Mouse (Mus musculus) liver, postnatal 0 days (tissue): ENCODE results near the gene Tgfbrap1. TPM values are rescaled to one million over a fixed set of nuclear protein-coding genes. Genes with fewer than 3 reads are reported as not detected.
"Not testable (repeated sequence)": the region's sequence is repeated elsewhere in the genome, so short reads cannot be mapped to it uniquely, and the experiment has no call there.

Experiments
- ATAC-seq: fragments of 200-750 bp; cut with Nextera tagmentation; 2 replicates; pipeline ENCODE4 v1.8.0; 2017; ENCODE audit warnings: mild to moderate bottlenecking, moderate library complexity
- DNase-seq: peaks from one replicate; pipeline ENCODE4 v3.0.0-alpha.2; 2016
- H3K27ac ChIP-seq: fragments of 300-500 bp; sonication (generic); 2 replicates; pipeline ENCODE4 v1.5.1; 2014; ENCODE audit warnings: antibody characterized with exemption, moderate library complexity, mild to moderate bottlenecking, low read depth
- H3K27me3 ChIP-seq: fragments of 300-500 bp; sonication (generic); 2 replicates; pipeline ENCODE4 v1.6.1; 2014; ENCODE audit warnings: low read length, control low read depth, mixed read lengths; ENCODE audit not compliant: insufficient read depth
- H3K36me3 ChIP-seq: fragments of 300-500 bp; sonication (generic); replicated peaks from 2 replicates; pipeline ENCODE4 v1.6.1; 2014; ENCODE audit warnings: mild to moderate bottlenecking, control low read depth, low read length, moderate library complexity, mixed read lengths; ENCODE audit not compliant: insufficient read depth
- H3K4me1 ChIP-seq: fragments of 300-500 bp; sonication (generic); 2 replicates; pipeline ENCODE4 v1.6.1; 2014; ENCODE audit warnings: antibody characterized with exemption, mild to moderate bottlenecking, control low read depth; ENCODE audit not compliant: insufficient read depth
- H3K4me2 ChIP-seq: fragments of 300-500 bp; sonication (generic); 2 replicates; pipeline ENCODE4 v1.6.1; 2014; ENCODE audit warnings: low read depth, mild to moderate bottlenecking, low read length, moderate library complexity, mixed read lengths
- H3K4me3 ChIP-seq: fragments of 300-500 bp; sonication (generic); 2 replicates; pipeline ENCODE4 v1.5.1; 2014; ENCODE audit warnings: low read depth, low read length
- H3K9ac ChIP-seq: fragments of 300-500 bp; sonication (generic); replicated peaks from 2 replicates; pipeline ENCODE4 v1.6.1; 2014; ENCODE audit warnings: mild to moderate bottlenecking, moderate library complexity
- H3K9me3 ChIP-seq: fragments of 300-500 bp; sonication (generic); 2 replicates; pipeline ENCODE4 v1.6.1; 2016; ENCODE audit warnings: mild to moderate bottlenecking, control low read depth, low read length, mixed read lengths
- CTCF ChIP-seq: sonication (generic); IDR thresholded peaks from 2 replicates; pipeline ENCODE4 v1.5.1; 2016; ENCODE audit warnings: antibody characterized with exemption, low read depth
- EP300 ChIP-seq: IDR thresholded peaks from 2 replicates; pipeline ENCODE4 v1.6.1; 2016; ENCODE audit warnings: antibody characterized with exemption, low read depth, mild to moderate bottlenecking
- WGBS: fragments of 180-500 bp; shearing (Covaris S2); extraction: QIAGEN DNeasy Blood & Tissue Kit; methylation state at CpG from one replicate; pipeline ENCODE4 v1.1.7; 2014; ENCODE audit not compliant: insufficient replicate concordance; 5-methylcytosine and 5-hydroxymethylcytosine counted together
- polyA plus RNA-seq: library from polyadenylated mRNA; unstranded; fragments of >200 nt; fragmentation: Nextera tagmentation; extraction: Ambion mirVana; gene quantifications from 2 replicates; pipeline ENCODE4 v1.2.1, GENCODE M21; 2015

The Tgfbrap1 gene
- polyA plus RNA-seq, 1 experiment from 2014 or later = 2.6 TPM

DNA sequence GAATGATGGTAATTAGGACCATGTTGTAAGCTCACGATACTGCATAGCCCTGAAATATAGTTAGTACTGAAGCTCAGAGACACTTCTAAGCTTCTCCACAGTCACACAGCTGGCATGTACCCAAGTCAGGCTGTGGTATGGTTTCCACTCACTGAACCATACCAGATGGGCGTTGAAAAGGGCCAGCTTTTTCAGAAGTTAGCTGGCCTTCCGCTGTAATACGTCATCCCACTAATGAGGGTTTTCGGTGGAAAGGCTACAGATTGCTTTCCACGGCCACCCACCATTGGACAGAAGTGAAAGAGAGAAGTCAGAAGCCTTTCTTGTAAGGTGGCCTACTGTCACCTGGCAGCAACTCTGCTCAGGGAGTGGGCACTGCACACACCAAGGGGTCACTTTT lies 44.4 kb upstream of the Tgfbrap1 start:
- no peak for TF ChIP-seq EP300
- no peak for TF ChIP-seq CTCF
- H3K27ac ChIP-seq = no peak overlapping the region
- H3K4me2 ChIP-seq = no peak overlapping the region
- no peaks in the 10 kb centered on the region for H3K4me1 ChIP-seq
- H3K36me3 ChIP-seq = no peaks in the 10 kb centered on the region
- H3K27me3 ChIP-seq = no peaks in the 10 kb centered on the region
- 89% methylated on average over 6 of the region's 6 CpGs for WGBS
- no peak overlapping the region for H3K9ac ChIP-seq
- ATAC-seq (no peak), DNase-seq (no peak)
- no peaks in the 10 kb centered on the region for H3K9me3 ChIP-seq
- no peak overlapping the region for H3K4me3 ChIP-seq

DNA sequence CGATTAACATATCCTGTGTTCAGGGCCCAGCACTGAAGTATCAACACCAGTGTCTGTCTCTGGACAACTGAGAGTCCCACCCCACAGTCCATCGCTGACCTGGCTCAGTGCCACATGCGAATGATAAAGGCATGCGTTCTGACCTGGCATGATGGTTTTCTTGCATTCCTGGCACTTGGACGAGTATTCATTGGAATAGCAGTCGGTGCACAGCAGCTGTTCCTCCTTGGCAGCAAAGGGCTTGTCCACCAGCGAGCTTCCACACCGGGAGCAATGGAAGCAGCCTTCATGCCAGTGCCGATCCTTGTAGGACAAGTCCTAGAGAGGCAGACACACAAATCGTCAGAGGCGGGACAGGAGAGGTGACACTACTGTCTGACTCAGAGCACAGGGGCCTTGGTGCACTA lies 43.1 kb upstream of the Tgfbrap1 start:
- H3K4me3 ChIP-seq = no peak overlapping the region
- H3K27me3 ChIP-seq = no peaks in the 10 kb centered on the region
- WGBS = 74% methylated on average over 11 of the region's 11 CpGs
- no peaks in the 10 kb centered on the region for H3K36me3 ChIP-seq
- no peaks in the 10 kb centered on the region for H3K4me1 ChIP-seq
- ATAC-seq (no peak), DNase-seq (no peak)
- H3K9me3 ChIP-seq = no peaks in the 10 kb centered on the region
- H3K27ac ChIP-seq = no peak overlapping the region
- TF ChIP-seq CTCF (no peak), EP300 (no peak)
- no peak overlapping the region for H3K9ac ChIP-seq
- H3K4me2 ChIP-seq = no peak overlapping the region

DNA sequence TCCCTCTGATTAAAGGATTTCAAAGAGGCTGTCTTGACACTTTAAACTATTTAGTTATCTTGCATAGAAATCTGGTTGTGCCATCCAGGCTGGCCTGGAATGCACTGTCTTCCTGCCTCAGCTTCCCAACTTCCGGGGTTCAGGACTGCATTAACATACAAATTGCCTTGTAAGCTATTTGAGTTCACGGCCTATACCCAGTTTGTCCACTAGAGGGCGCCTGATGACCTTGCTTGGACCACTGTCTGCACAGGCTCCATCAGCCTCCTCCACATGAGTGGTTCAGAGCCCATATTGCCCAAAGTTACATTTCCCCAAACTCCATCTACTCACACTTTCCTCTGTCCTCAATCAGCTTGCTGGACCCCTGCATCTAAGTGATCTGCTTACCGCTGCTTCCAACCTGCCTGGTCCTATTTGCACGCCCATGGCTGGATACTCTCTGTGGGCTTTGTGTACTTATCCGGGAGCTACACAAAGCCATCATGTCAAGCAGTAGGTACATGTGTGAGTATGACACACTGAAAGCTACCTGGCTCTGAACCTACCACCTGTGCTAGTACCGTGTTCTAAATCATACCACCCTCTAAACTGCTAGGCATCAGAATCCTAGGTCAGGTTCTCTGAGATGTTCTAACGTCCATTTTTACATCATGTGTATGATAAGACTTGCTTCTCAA lies 41.3 kb upstream of the Tgfbrap1 start:
- H3K9ac ChIP-seq = no peak overlapping the region
- DNase-seq = peak; percentile 87
- no peaks in the 10 kb centered on the region for H3K27me3 ChIP-seq
- no peak overlapping the region for H3K27ac ChIP-seq
- no peaks in the 10 kb centered on the region for H3K4me1 ChIP-seq
- TF ChIP-seq CTCF (peak; percentile 97), EP300 (no peak)
- H3K4me3 ChIP-seq = no peak overlapping the region
- H3K9me3 ChIP-seq = no peaks in the 10 kb centered on the region
- no peaks in the 10 kb centered on the region for H3K36me3 ChIP-seq
- H3K4me2 ChIP-seq = no peak overlapping the region
- peak; percentile 70 for ATAC-seq
- 47% methylated on average over 8 of the region's 8 CpGs for WGBS

DNA sequence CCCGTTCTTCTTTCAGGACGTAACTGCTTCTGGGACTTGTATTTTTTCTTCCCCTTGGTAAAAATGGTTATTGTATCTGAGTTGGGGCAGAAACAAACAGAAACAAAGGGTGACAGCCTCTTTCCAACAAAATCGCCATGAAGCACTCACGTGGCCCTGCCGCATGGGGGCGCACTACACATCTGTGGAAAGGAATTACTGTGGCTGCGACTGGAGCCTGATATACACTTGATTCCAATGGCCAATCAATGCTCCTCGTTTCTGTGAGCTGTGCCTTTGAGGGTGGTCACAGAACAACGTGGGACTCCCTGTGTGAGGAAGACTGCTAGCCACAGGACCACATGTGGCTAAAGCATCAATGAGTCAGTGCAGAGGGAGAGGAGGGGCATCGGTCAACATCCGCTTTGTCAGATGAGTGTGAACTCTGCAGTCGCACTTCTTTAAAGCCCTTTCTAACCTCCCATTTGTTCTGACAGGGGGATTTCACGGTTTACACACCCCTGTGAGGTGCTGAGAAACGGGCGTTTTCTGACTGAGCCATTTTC lies 39.9 kb upstream of the Tgfbrap1 start:
- TF ChIP-seq CTCF = peak; percentile 50
- no peak for TF ChIP-seq EP300
- ATAC-seq = no peak
- WGBS = 68% methylated on average over 15 of the region's 15 CpGs
- Histone ChIP-seq H3K4me2 (no peak overlapping the region), H3K27me3 (no peaks in the 10 kb centered on the region), H3K9me3 (no peaks in the 10 kb centered on the region), H3K36me3 (no peaks in the 10 kb centered on the region), H3K27ac (no peak overlapping the region), H3K9ac (no peak overlapping the region), H3K4me1 (no peaks in the 10 kb centered on the region), H3K4me3 (no peak overlapping the region)
- peak; percentile 21 for DNase-seq

DNA sequence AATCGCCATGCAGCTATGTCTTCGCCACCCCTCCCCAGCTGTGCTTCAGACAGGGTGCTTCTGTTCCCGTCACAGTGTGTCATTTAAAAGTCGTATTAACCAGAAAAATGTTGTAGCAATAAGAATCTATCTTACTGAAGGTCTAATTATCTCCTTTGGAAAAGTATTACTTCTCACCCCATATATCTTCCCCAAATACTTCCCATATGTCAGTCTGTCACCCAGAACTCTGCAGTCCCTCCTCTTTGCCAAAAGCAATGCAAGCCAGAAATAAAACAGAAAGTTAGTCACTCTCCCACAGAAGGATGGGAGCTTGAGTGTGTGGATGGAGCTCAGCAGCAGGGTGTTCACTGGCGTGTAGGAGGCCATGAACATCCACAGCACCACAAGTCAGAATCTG lies 38.9 kb upstream of the Tgfbrap1 start:
- no peak overlapping the region for H3K4me2 ChIP-seq
- no peaks in the 10 kb centered on the region for H3K36me3 ChIP-seq
- ATAC-seq (no peak), DNase-seq (no peak)
- H3K4me1 ChIP-seq = no peaks in the 10 kb centered on the region
- H3K9ac ChIP-seq = no peak overlapping the region
- H3K27me3 ChIP-seq = no peaks in the 10 kb centered on the region
- TF ChIP-seq CTCF = no peak
- no peak for TF ChIP-seq EP300
- 73% methylated on average over 5 of the region's 5 CpGs for WGBS
- H3K27ac ChIP-seq = no peak overlapping the region
- H3K9me3 ChIP-seq = no peaks in the 10 kb centered on the region
- no peak overlapping the region for H3K4me3 ChIP-seq

DNA sequence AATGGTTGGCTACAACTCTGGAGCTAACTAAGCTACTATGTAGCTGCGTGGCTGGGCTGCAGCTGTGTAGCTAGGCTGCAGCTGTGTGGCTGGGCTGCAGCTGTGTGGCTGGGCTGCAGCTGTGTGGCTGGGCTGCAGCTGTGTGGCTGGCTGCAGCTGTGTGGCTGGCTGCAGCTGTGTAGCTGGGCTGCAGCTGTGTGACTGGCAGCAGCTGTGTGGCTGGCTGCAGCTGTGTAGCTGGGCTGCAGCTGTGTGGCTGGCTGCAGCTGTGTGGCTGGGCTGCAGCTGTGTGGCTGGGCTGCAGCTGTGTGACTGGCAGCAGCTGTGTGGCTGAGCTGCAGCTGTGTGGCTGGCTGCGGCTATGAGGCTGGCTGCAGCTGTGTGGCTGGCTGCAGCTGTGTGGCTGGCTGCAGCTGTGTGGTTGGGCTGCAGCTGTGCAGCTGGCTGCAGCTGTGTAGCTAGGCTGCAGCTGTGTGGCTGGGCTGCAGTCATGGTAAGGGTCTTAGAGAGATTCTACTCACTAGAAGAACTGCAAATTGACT lies 38.1 kb upstream of the Tgfbrap1 start:
- H3K4me3 ChIP-seq, H3K36me3 ChIP-seq, H3K27ac ChIP-seq, DNase-seq, H3K9me3 ChIP-seq, ATAC-seq, H3K9ac ChIP-seq, H3K27me3 ChIP-seq, H3K4me2 ChIP-seq, H3K4me1 ChIP-seq: not testable (repeated sequence)
- WGBS = 70% methylated on average over 2 of the region's 2 CpGs
